Mouse (Mus musculus): ENCODE results near the gene Ntrk3. TPM values are rescaled to one million over a fixed set of nuclear protein-coding genes. Genes with fewer than 3 reads are reported as not detected.

Ntrk3 gene
- polyA plus RNA-seq, 1 experiment, result 9.7 TPM

- no peak for DNase-seq
- Histone ChIP-seq H3K27me3 (replicated peaks; ENCODE audit: control insufficient read depth, insufficient read depth, low read length) (no peaks in the 10 kb centered on the region), H3K4me1 (ENCODE audit: control insufficient read depth, insufficient read depth, low read length) (no peaks in the 10 kb centered on the region), H3K36me3 (ENCODE audit: control insufficient read depth, insufficient read depth, low read length) (no peaks in the 10 kb centered on the region), H3K27ac (ENCODE audit: insufficient read depth, low read depth, low read length) (no peak overlapping the region), H3K4me3 (ENCODE audit: insufficient read depth, low read depth, low read length) (no peak overlapping the region)
- TF ChIP-seq POLR2A (IDR thresholded peaks at IDR 0.05; ENCODE audit: low read depth, low read length) (no peak), CTCF (conservative IDR thresholded peaks at IDR 0.05; ENCODE audit: insufficient read depth, insufficient read length, low read depth, low read length) (no peak)
- WGBS, result 86% methylated on average over 5 of the region's 5 CpGs
Observed at GRCm38 (mm10) chr7:78443373-78444036, 294.3 kb downstream of the Ntrk3 start.

DNA sequence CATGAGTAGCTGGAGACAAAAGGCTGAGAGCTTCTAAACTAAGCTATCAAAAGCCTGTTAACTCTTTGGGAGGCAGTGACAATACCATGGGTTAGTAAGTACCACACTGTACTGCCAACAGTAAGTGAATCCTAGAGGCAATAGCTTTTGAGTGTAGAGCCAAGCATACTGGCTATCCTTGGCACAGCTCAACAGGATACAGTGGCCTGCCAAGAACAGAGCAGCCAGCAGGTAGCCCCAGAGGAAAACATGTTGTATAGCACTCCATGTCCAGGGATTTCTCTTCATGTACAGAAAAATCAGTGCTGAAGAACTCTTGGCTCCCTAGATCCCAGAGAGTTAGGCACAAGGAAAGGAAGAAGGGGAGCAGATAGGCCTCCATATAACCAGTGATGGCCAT, 296.1 kb downstream of the Ntrk3 start:
- DNase-seq, result no peak
- Histone ChIP-seq H3K4me3 (ENCODE audit: insufficient read depth, low read depth, low read length) (no peak overlapping the region), H3K4me1 (ENCODE audit: control insufficient read depth, insufficient read depth, low read length) (no peaks in the 10 kb centered on the region), H3K36me3 (ENCODE audit: control insufficient read depth, insufficient read depth, low read length) (no peaks in the 10 kb centered on the region), H3K27ac (ENCODE audit: insufficient read depth, low read depth, low read length) (no peak overlapping the region), H3K27me3 (replicated peaks; ENCODE audit: control insufficient read depth, insufficient read depth, low read length) (no peaks in the 10 kb centered on the region)
- no peak for TF ChIP-seq CTCF (conservative IDR thresholded peaks at IDR 0.05; ENCODE audit: insufficient read depth, insufficient read length, low read depth, low read length)
- TF ChIP-seq POLR2A (IDR thresholded peaks at IDR 0.05; ENCODE audit: low read depth, low read length), result no peak

- no peak for DNase-seq
- no peak overlapping the region for H3K4me3 ChIP-seq (ENCODE audit: insufficient read depth, low read depth, low read length)
- no peaks in the 10 kb centered on the region for H3K36me3 ChIP-seq (ENCODE audit: control insufficient read depth, insufficient read depth, low read length)
- no peak overlapping the region for H3K27ac ChIP-seq (ENCODE audit: insufficient read depth, low read depth, low read length)
- TF ChIP-seq CTCF (conservative IDR thresholded peaks at IDR 0.05; ENCODE audit: insufficient read depth, insufficient read length, low read depth, low read length), result no peak
- TF ChIP-seq POLR2A (IDR thresholded peaks at IDR 0.05; ENCODE audit: low read depth, low read length), result no peak
- WGBS, result 87% methylated on average over 3 of the region's 3 CpGs
- no peaks in the 10 kb centered on the region for H3K4me1 ChIP-seq (ENCODE audit: control insufficient read depth, insufficient read depth, low read length)
- H3K27me3 ChIP-seq (replicated peaks; ENCODE audit: control insufficient read depth, insufficient read depth, low read length), result no peaks in the 10 kb centered on the region
Observed at GRCm38 (mm10) chr7:78440896-78441295, 296.9 kb downstream of the Ntrk3 start.

GRCm38 (mm10) chr7:78440476-78440875, 297.3 kb downstream of the Ntrk3 start:
- H3K27ac ChIP-seq (ENCODE audit: insufficient read depth, low read depth, low read length), result no peak overlapping the region
- 90% methylated on average over 6 of the region's 6 CpGs for WGBS
- no peak for TF ChIP-seq CTCF (conservative IDR thresholded peaks at IDR 0.05; ENCODE audit: insufficient read depth, insufficient read length, low read depth, low read length)
- TF ChIP-seq POLR2A (IDR thresholded peaks at IDR 0.05; ENCODE audit: low read depth, low read length), result no peak
- no peaks in the 10 kb centered on the region for H3K27me3 ChIP-seq (replicated peaks; ENCODE audit: control insufficient read depth, insufficient read depth, low read length)
- no peaks in the 10 kb centered on the region for H3K36me3 ChIP-seq (ENCODE audit: control insufficient read depth, insufficient read depth, low read length)
- no peak for DNase-seq
- H3K4me1 ChIP-seq (ENCODE audit: control insufficient read depth, insufficient read depth, low read length), result no peaks in the 10 kb centered on the region
- H3K4me3 ChIP-seq (ENCODE audit: insufficient read depth, low read depth, low read length), result no peak overlapping the region

GRCm38 (mm10) chr7:78439361-78440120, 298.3 kb downstream of the Ntrk3 start:
- H3K27ac ChIP-seq (ENCODE audit: insufficient read depth, low read depth, low read length), result no peak overlapping the region
- H3K4me3 ChIP-seq (ENCODE audit: insufficient read depth, low read depth, low read length), result no peak overlapping the region
- H3K27me3 ChIP-seq (replicated peaks; ENCODE audit: control insufficient read depth, insufficient read depth, low read length), result no peaks in the 10 kb centered on the region
- TF ChIP-seq POLR2A (IDR thresholded peaks at IDR 0.05; ENCODE audit: low read depth, low read length), result no peak
- TF ChIP-seq CTCF (conservative IDR thresholded peaks at IDR 0.05; ENCODE audit: insufficient read depth, insufficient read length, low read depth, low read length), result no peak
- H3K36me3 ChIP-seq (ENCODE audit: control insufficient read depth, insufficient read depth, low read length), result no peaks in the 10 kb centered on the region
- H3K4me1 ChIP-seq (ENCODE audit: control insufficient read depth, insufficient read depth, low read length), result no peaks in the 10 kb centered on the region
- WGBS, result 64% methylated on average over 9 of the region's 9 CpGs
- no peak for DNase-seq

- Histone ChIP-seq H3K27me3 (replicated peaks; ENCODE audit: control insufficient read depth, insufficient read depth, low read length) (no peaks in the 10 kb centered on the region), H3K4me3 (ENCODE audit: insufficient read depth, low read depth, low read length) (no peak overlapping the region), H3K4me1 (ENCODE audit: control insufficient read depth, insufficient read depth, low read length) (no peaks in the 10 kb centered on the region), H3K36me3 (ENCODE audit: control insufficient read depth, insufficient read depth, low read length) (no peaks in the 10 kb centered on the region), H3K27ac (ENCODE audit: insufficient read depth, low read depth, low read length) (no peak overlapping the region)
- TF ChIP-seq POLR2A (IDR thresholded peaks at IDR 0.05; ENCODE audit: low read depth, low read length) (no peak), CTCF (conservative IDR thresholded peaks at IDR 0.05; ENCODE audit: insufficient read depth, insufficient read length, low read depth, low read length) (no peak)
- no peak for DNase-seq
- WGBS, result 74% methylated on average over 5 of the region's 5 CpGs
Observed at GRCm38 (mm10) chr7:78433617-78434144, 304.1 kb downstream of the Ntrk3 start.

DNA sequence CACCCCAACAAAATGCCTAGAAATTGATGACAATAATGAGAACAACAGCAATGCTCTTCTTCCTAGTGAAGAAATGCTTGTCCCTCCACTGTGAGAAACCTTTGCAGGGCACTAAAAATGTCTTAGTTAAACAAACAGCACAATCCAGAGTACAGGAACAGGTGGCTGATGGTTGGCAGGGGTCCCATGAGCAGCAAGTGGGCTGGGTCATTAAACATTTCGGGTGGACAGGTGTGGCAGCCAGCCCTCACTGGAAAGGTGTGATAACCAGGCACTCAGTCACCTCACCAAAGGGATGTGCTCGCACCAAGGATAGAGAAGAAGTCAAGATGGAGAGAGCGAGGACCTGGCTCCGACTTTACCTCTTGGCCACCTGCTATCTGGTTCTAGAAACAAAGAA, 306.2 kb downstream of the Ntrk3 start:
- Histone ChIP-seq H3K4me3 (ENCODE audit: insufficient read depth, low read depth, low read length) (no peak overlapping the region), H3K36me3 (ENCODE audit: control insufficient read depth, insufficient read depth, low read length) (no peaks in the 10 kb centered on the region), H3K4me1 (ENCODE audit: control insufficient read depth, insufficient read depth, low read length) (no peaks in the 10 kb centered on the region), H3K27me3 (replicated peaks; ENCODE audit: control insufficient read depth, insufficient read depth, low read length) (no peaks in the 10 kb centered on the region), H3K27ac (ENCODE audit: insufficient read depth, low read depth, low read length) (no peak overlapping the region)
- WGBS, result 85% methylated on average over 4 of the region's 4 CpGs
- DNase-seq, result no peak
- no peak for TF ChIP-seq CTCF (conservative IDR thresholded peaks at IDR 0.05; ENCODE audit: insufficient read depth, insufficient read length, low read depth, low read length)
- TF ChIP-seq POLR2A (IDR thresholded peaks at IDR 0.05; ENCODE audit: low read depth, low read length), result no peak
